Mouse (Mus musculus) lung, embryonic 14.5 days (tissue): ENCODE data around the gene Zfp42. TPM values are rescaled to one million over a fixed set of nuclear protein-coding genes. Genes with fewer than 3 reads are reported as not detected.

ENCODE experiments used
- ATAC-seq: fragments of 200-750 bp; cut with Nextera tagmentation; 2 replicates; pipeline ENCODE4 v1.8.0; 2017; ENCODE audit warnings: mild to moderate bottlenecking, moderate TSS enrichment, moderate library complexity; ENCODE audit not compliant: insufficient read depth
- DNase-seq: peaks from one replicate; pipeline ENCODE4 v3.0.0-alpha.2; 2015
- H3K27ac ChIP-seq: fragments of 300-500 bp; sonication (generic); 2 replicates; pipeline ENCODE4 v1.5.1; 2014; ENCODE audit warnings: low read depth, mild to moderate bottlenecking, moderate library complexity
- H3K27me3 ChIP-seq: fragments of 300-500 bp; sonication (generic); 2 replicates; pipeline ENCODE4 v1.6.1; 2014; ENCODE audit warnings: low read length, control low read depth; ENCODE audit not compliant: insufficient read depth
- H3K36me3 ChIP-seq: fragments of 300-500 bp; sonication (generic); 2 replicates; pipeline ENCODE4 v1.6.1; 2014; ENCODE audit warnings: control low read depth; ENCODE audit not compliant: insufficient read depth
- H3K4me1 ChIP-seq: fragments of 300-500 bp; sonication (generic); 2 replicates; pipeline ENCODE4 v1.6.1; 2014; ENCODE audit warnings: antibody characterized with exemption, control low read depth; ENCODE audit not compliant: insufficient read depth
- H3K4me2 ChIP-seq: fragments of 300-500 bp; sonication (generic); 2 replicates; pipeline ENCODE4 v1.6.1; 2014; ENCODE audit warnings: mild to moderate bottlenecking
- H3K4me3 ChIP-seq: fragments of 300-500 bp; sonication (generic); 2 replicates; pipeline ENCODE4 v1.5.1; 2014; ENCODE audit warnings: low read depth, low read length
- H3K9ac ChIP-seq: fragments of 300-500 bp; sonication (generic); 2 replicates; pipeline ENCODE4 v1.6.1; 2014
- H3K9me3 ChIP-seq: fragments of 300-500 bp; sonication (generic); 2 replicates; pipeline ENCODE4 v1.6.1; 2016; ENCODE audit warnings: low read depth, low read length, control low read depth
- CTCF ChIP-seq: IDR thresholded peaks from 2 replicates; pipeline ENCODE4 v1.5.1; 2016; ENCODE audit warnings: antibody characterized with exemption, low read depth
- WGBS: fragments of 180-500 bp; shearing (Covaris S2); extraction: QIAGEN DNeasy Blood & Tissue Kit; methylation state at CpG from one replicate; pipeline ENCODE4 v1.1.7; 2014; 5-methylcytosine and 5-hydroxymethylcytosine counted together
- polyA plus RNA-seq: library from polyadenylated mRNA; unstranded; fragments of >200 nt; fragmentation: Nextera tagmentation; extraction: Ambion mirVana; gene quantifications from 2 replicates; pipeline ENCODE4 v1.2.1, GENCODE M21; 2014

Zfp42 gene
- polyA plus RNA-seq, 1 experiment from 2014 or later = not detected

- H3K9me3 ChIP-seq = no peaks in the 10 kb centered on the region
- no peaks in the 10 kb centered on the region for H3K27me3 ChIP-seq
- no peak for TF ChIP-seq CTCF
- H3K27ac ChIP-seq = no peak overlapping the region
- H3K9ac ChIP-seq = no peak overlapping the region
- DNase-seq (no peak), ATAC-seq (no peak)
- H3K4me2 ChIP-seq = no peak overlapping the region
- no peaks in the 10 kb centered on the region for H3K4me1 ChIP-seq
- WGBS = 94% methylated on average over 5 of the region's 5 CpGs
- no peak overlapping the region for H3K4me3 ChIP-seq
- no peaks in the 10 kb centered on the region for H3K36me3 ChIP-seq
Measured at GRCm38 (mm10) chr8:43290424-43291111, 16.2 kb downstream of the Zfp42 start.

- Histone ChIP-seq H3K27ac (no peak overlapping the region), H3K4me2 (no peak overlapping the region), H3K4me1 (no peaks in the 10 kb centered on the region), H3K4me3 (no peak overlapping the region), H3K9ac (no peak overlapping the region), H3K9me3 (no peaks in the 10 kb centered on the region), H3K27me3 (no peaks in the 10 kb centered on the region), H3K36me3 (no peaks in the 10 kb centered on the region)
- WGBS = 87% methylated on average over 5 of the region's 5 CpGs
- TF ChIP-seq CTCF = no peak
- DNase-seq = no peak
- ATAC-seq = no peak
Measured at GRCm38 (mm10) chr8:43289781-43290180, 17.0 kb downstream of the Zfp42 start.

- ATAC-seq (no peak), DNase-seq (no peak)
- H3K4me2 ChIP-seq = no peak overlapping the region
- no peaks in the 10 kb centered on the region for H3K27me3 ChIP-seq
- H3K9me3 ChIP-seq = no peaks in the 10 kb centered on the region
- no peaks in the 10 kb centered on the region for H3K4me1 ChIP-seq
- TF ChIP-seq CTCF = no peak
- no peaks in the 10 kb centered on the region for H3K36me3 ChIP-seq
- 80% methylated on average over 1 of the region's 1 CpGs for WGBS
- no peak overlapping the region for H3K9ac ChIP-seq
- H3K4me3 ChIP-seq = no peak overlapping the region
- no peak overlapping the region for H3K27ac ChIP-seq
Measured at GRCm38 (mm10) chr8:43288840-43289239, 17.9 kb downstream of the Zfp42 start.

- no peak for TF ChIP-seq CTCF
- Histone ChIP-seq H3K36me3 (no peaks in the 10 kb centered on the region), H3K4me1 (no peaks in the 10 kb centered on the region), H3K27me3 (no peaks in the 10 kb centered on the region), H3K4me2 (no peak overlapping the region), H3K9ac (no peak overlapping the region), H3K4me3 (no peak overlapping the region), H3K27ac (no peak overlapping the region), H3K9me3 (no peaks in the 10 kb centered on the region)
- no peak for DNase-seq
- ATAC-seq = no peak
- 78% methylated on average over 6 of the region's 6 CpGs for WGBS
Measured at GRCm38 (mm10) chr8:43287456-43287855, 19.3 kb downstream of the Zfp42 start.

GRCm38 (mm10) chr8:43283231-43283630, 23.5 kb downstream of the Zfp42 start:
- Histone ChIP-seq H3K36me3 (no peaks in the 10 kb centered on the region), H3K4me1 (no peaks in the 10 kb centered on the region), H3K27me3 (no peaks in the 10 kb centered on the region), H3K27ac (no peak overlapping the region), H3K9ac (no peak overlapping the region), H3K9me3 (no peaks in the 10 kb centered on the region), H3K4me3 (no peak overlapping the region), H3K4me2 (no peak overlapping the region)
- WGBS = 86% methylated on average over 7 of the region's 7 CpGs
- TF ChIP-seq CTCF = no peak
- DNase-seq = no peak
- ATAC-seq = no peak

- no peak for TF ChIP-seq CTCF
- no peaks in the 10 kb centered on the region for H3K9me3 ChIP-seq
- WGBS = 14% methylated on average over 4 of the region's 4 CpGs
- H3K9ac ChIP-seq = no peak overlapping the region
- DNase-seq = peak; percentile 62
- H3K27me3 ChIP-seq = no peaks in the 10 kb centered on the region
- H3K4me3 ChIP-seq = no peak overlapping the region
- H3K36me3 ChIP-seq = no peaks in the 10 kb centered on the region
- H3K4me2 ChIP-seq = no peak overlapping the region
- H3K27ac ChIP-seq = no peak overlapping the region
- peak; percentile 54; the same call in 1 of the 2 replicates for ATAC-seq
- no peaks in the 10 kb centered on the region for H3K4me1 ChIP-seq
Measured at GRCm38 (mm10) chr8:43278397-43278796, 28.4 kb downstream of the Zfp42 start.

GRCm38 (mm10) chr8:43260961-43261360, 45.8 kb downstream of the Zfp42 start:
- no peak for ATAC-seq
- Histone ChIP-seq H3K9ac (no peak overlapping the region), H3K4me1 (no peaks in the 10 kb centered on the region), H3K36me3 (no peaks in the 10 kb centered on the region), H3K27me3 (no peaks in the 10 kb centered on the region), H3K27ac (no peak overlapping the region), H3K4me3 (no peak overlapping the region), H3K9me3 (no peaks in the 10 kb centered on the region), H3K4me2 (no peak overlapping the region)
- no peak for TF ChIP-seq CTCF
- DNase-seq = no peak
- WGBS = 76% methylated on average over 6 of the region's 6 CpGs
